Mouse (Mus musculus) small intestine, adult 2 months (tissue): Measurements from ENCODE around the gene Fcrl6. TPM values are rescaled to one million over a fixed set of nuclear protein-coding genes. Genes with fewer than 3 reads are reported as not detected.

Experiments used
- H3K27ac ChIP-seq: fragments of 200-500 bp; 2 replicates; pipeline ENCODE4 v1.5.1; 2012; ENCODE audit warnings: low read depth, low read length, control low read depth, inconsistent platforms; ENCODE audit not compliant: insufficient read depth
- H3K27me3 ChIP-seq: fragments of 200-500 bp; 2 replicates; pipeline ENCODE4 v1.6.1; 2012; ENCODE audit warnings: mild to moderate bottlenecking, moderate library complexity, low read length, inconsistent platforms; ENCODE audit not compliant: control insufficient read depth, insufficient read depth
- H3K36me3 ChIP-seq: fragments of 200-500 bp; 2 replicates; pipeline ENCODE4 v1.6.1; 2012; ENCODE audit warnings: mild to moderate bottlenecking, low read length, control low read depth, inconsistent platforms; ENCODE audit not compliant: control insufficient read depth, insufficient read depth
- H3K4me1 ChIP-seq: fragments of 200-500 bp; 2 replicates; pipeline ENCODE4 v1.6.1; 2012; ENCODE audit warnings: low read length, inconsistent platforms, mixed read lengths; ENCODE audit not compliant: control insufficient read depth, insufficient read depth, insufficient read length
- H3K4me3 ChIP-seq: fragments of 200-500 bp; 2 replicates; pipeline ENCODE4 v1.5.1; 2012; ENCODE audit warnings: low read depth, mild to moderate bottlenecking, control low read depth, inconsistent platforms, low read length, moderate library complexity
- CTCF ChIP-seq: fragments of 200-500 bp; IDR thresholded peaks from 2 replicates; pipeline ENCODE4 v1.5.1; 2012; ENCODE audit warnings: low read depth, mild to moderate bottlenecking, control low read depth, inconsistent platforms, low read length, moderate library complexity, mixed read lengths; ENCODE audit not compliant: insufficient replicate concordance, insufficient read length; ENCODE audit errors: extremely low read depth
- POLR2A ChIP-seq: fragments of 200-500 bp; IDR thresholded peaks from 2 replicates; pipeline ENCODE4 v1.6.1; 2012; ENCODE audit warnings: low read depth, mild to moderate bottlenecking, control low read depth, inconsistent platforms, low read length, moderate library complexity
- WGBS: fragments of 180-500 bp; shearing (Covaris S2); methylation state at CpG from one replicate; pipeline ENCODE4 v1.1.7; 2018; 5-methylcytosine and 5-hydroxymethylcytosine counted together
- polyA plus RNA-seq: library from polyadenylated mRNA; depleted of rRNA; stranded (reverse); fragments of >200 nt; gene quantifications from 2 replicates; pipeline ENCODE4 v1.2.3, GENCODE M21; 2012; rRNA removed

The Fcrl6 gene
- polyA plus RNA-seq, 1 experiment, result not detected

DNA sequence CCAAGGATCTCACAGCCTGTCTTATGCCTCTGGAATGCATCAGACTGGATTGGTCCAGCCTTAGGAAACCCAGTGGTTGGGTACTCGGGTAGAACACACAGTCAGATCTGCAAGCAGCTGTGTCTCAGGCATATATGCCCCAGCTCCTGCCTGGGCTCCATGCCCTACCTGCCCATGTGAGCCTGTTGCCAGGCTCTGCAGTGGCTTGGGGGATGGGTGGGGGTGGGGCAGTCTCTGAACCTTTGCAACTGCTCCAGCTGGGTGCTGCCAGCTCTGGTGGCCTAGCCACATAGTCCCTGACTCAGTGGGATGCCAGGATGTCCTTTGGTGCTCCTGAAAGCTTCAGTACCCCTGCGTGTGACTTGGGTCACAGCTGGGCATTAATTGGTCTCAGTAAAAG is 53.0 kb downstream of the Fcrl6 start:
- H3K4me1 ChIP-seq, result peaks cover 12% of the 10 kb centered on the region
- TF ChIP-seq POLR2A, result no peak
- TF ChIP-seq CTCF, result no peak
- 17% methylated on average over 2 of the region's 2 CpGs for WGBS
- H3K36me3 ChIP-seq, result no peaks in the 10 kb centered on the region
- H3K4me3 ChIP-seq, result peak overlapping the region; percentile 85
- no peaks in the 10 kb centered on the region for H3K27me3 ChIP-seq
- no peak overlapping the region for H3K27ac ChIP-seq

DNA sequence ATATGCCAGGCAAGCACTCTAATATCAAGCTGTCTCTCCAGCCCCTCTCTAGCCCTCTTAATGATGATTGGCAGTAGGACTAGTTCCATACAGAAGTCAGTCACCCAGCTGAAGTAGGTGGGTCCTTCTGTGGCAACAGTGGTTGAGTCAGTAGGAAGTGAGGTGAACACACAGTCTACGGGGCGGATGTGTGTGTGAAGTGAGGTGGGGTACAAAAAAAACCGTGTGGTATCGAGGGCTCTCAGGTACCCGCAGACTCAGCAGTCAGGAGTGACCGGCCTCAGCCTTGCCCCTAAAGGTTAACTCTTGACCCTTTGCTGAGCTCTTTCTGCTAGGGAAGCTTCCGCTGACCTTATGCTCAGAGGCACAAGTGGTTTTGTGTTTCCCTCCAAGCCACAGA is 53.9 kb downstream of the Fcrl6 start:
- Histone ChIP-seq H3K4me1 (peaks cover 12% of the 10 kb centered on the region), H3K27me3 (no peaks in the 10 kb centered on the region), H3K36me3 (no peaks in the 10 kb centered on the region), H3K4me3 (no peak overlapping the region), H3K27ac (no peak overlapping the region)
- WGBS, result 81% methylated on average over 7 of the region's 7 CpGs
- no peak for TF ChIP-seq POLR2A
- no peak for TF ChIP-seq CTCF

Other genes starting within 250 kb of the Fcrl6 start
- gene Pigm, start 226.0 kb downstream of the Fcrl6 start, polyA plus RNA-seq, result 3.5 and 4.8 TPM in 2 replicates
- gene Slamf9, start 127.2 kb downstream of the Fcrl6 start, polyA plus RNA-seq, result 2.1 TPM in 2 replicates
- 145 and 516 TPM in 2 replicates for gene Igsf9, start 120.8 kb downstream of the Fcrl6 start, polyA plus RNA-seq
- gene Tagln2, start 102.5 kb downstream of the Fcrl6 start, polyA plus RNA-seq, result 149 and 284 TPM in 2 replicates
- gene Cfap45, start 81.8 kb downstream of the Fcrl6 start, polyA plus RNA-seq, result 0.29 and 1.3 TPM in 2 replicates
- 0.35 and 1.0 TPM in 2 replicates for gene Vsig8, start 46.6 kb downstream of the Fcrl6 start, polyA plus RNA-seq
- 3.1 and 4.4 TPM in 2 replicates for gene Slamf8, start 12.0 kb downstream of the Fcrl6 start, polyA plus RNA-seq
- gene Dusp23, start 30.4 kb upstream of the Fcrl6 start, polyA plus RNA-seq, result 12.6 and 14.4 TPM in 2 replicates
- 0.15 TPM in 1 of 2 replicates, not detected in the other for gene Crp, start 95.5 kb upstream of the Fcrl6 start, polyA plus RNA-seq